ENCODE assay signal across 27 mouse cellular contexts in the genomic region with DNA sequence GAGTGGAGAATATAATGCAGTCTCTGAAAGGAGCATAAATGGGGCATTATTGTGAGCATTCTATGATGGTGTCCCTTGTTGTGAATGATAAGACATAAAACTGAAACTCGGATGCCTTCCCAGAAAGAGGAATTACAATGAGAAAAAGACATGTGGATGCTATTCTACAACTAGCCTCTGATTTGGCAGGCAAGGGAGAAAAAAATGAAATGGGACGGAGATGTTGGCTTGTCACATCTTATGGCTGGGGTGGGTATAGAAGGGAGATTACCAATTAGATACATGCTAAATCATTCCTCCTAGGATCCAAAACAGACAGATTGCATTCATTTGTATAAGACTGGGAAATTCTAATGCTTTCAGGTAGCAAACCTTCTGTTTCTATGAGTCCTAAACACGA.
"Had no signal": no experiment of that assay in that cellular context is flagged by ENCODE, and none has a peak within 500 bp of the region (broad histone marks: within the 10 kb centered on the region; RNA-seq: fewer than 3 reads in every experiment).

No protein-coding gene starts in this region.

- H3K4me1 ChIP-seq: embryonic facial prominence, embryonic 10.5 days; embryonic facial prominence, embryonic 12.5 days; embryonic facial prominence, embryonic 13.5 days; embryonic facial prominence, embryonic 15.5 days; forebrain, embryonic 12.5 days; forebrain, embryonic 15.5 days; heart, embryonic 10.5 days had no signal

- H3K27ac ChIP-seq: embryonic facial prominence, embryonic 10.5 days; embryonic facial prominence, embryonic 12.5 days; embryonic facial prominence, embryonic 13.5 days; embryonic facial prominence, embryonic 15.5 days; forebrain, embryonic 10.5 days; forebrain, embryonic 12.5 days; forebrain, embryonic 15.5 days; gastrocnemius, adult 2 months; heart, embryonic 10.5 days had no signal

- H3K4me3 ChIP-seq: embryonic facial prominence, embryonic 10.5 days; embryonic facial prominence, embryonic 12.5 days; embryonic facial prominence, embryonic 13.5 days; embryonic facial prominence, embryonic 15.5 days; erythroblast, embryonic 14.5 days; forebrain, embryonic 10.5 days; forebrain, embryonic 12.5 days; forebrain, embryonic 15.5 days; gastrocnemius, adult 2 months; heart, adult 2 months; heart, embryonic 10.5 days had no signal

- H3K9ac ChIP-seq: embryonic facial prominence, embryonic 12.5 days; embryonic facial prominence, embryonic 13.5 days; embryonic facial prominence, embryonic 15.5 days; forebrain, embryonic 12.5 days; forebrain, embryonic 15.5 days had no signal

- DNase-seq: cerebellum, adult 8-10 months; cerebellum, adult 9-10 months; cerebellum, adult 9-11 months; cerebellum, postnatal 10 days; cerebellum, postnatal 14 days; cerebellum, postnatal 25 days; cerebellum, postnatal 36 days; embryo, embryonic 11 days; gastrocnemius, adult 2 months; gastrocnemius, postnatal 10 days; gastrocnemius, postnatal 14 days; gastrocnemius, postnatal 25 days; gastrocnemius, postnatal 36 days; heart, adult 18-20 months; heart, adult 2 months had no signal

- H3K27me3 ChIP-seq: embryonic facial prominence, embryonic 12.5 days; embryonic facial prominence, embryonic 13.5 days; embryonic facial prominence, embryonic 15.5 days; forebrain, embryonic 12.5 days; forebrain, embryonic 15.5 days had no signal

- H3K4me2 ChIP-seq: embryonic facial prominence, embryonic 12.5 days; embryonic facial prominence, embryonic 13.5 days; embryonic facial prominence, embryonic 15.5 days; forebrain, embryonic 12.5 days; forebrain, embryonic 15.5 days; heart, embryonic 11.5 days had no signal

- H3K9me3 ChIP-seq: embryonic facial prominence, embryonic 10.5 days; embryonic facial prominence, embryonic 12.5 days; embryonic facial prominence, embryonic 13.5 days; embryonic facial prominence, embryonic 15.5 days; forebrain, embryonic 10.5 days; forebrain, embryonic 12.5 days; forebrain, embryonic 15.5 days; heart, embryonic 10.5 days had no signal

- H3K36me3 ChIP-seq: embryonic facial prominence, embryonic 10.5 days; embryonic facial prominence, embryonic 12.5 days; embryonic facial prominence, embryonic 13.5 days; embryonic facial prominence, embryonic 15.5 days; forebrain, embryonic 10.5 days; forebrain, embryonic 12.5 days; forebrain, embryonic 15.5 days; heart, embryonic 10.5 days had no signal

- ATAC-seq: forebrain, embryonic 14.5 days; forebrain, embryonic 15.5 days; forebrain, embryonic 16.5 days had no signal
